Mouse (Mus musculus) CH12.LX (cell line): Measurements from ENCODE around the gene Gm20422.

ENCODE experiments used
- CTCF ChIP-seq, 2 experiments: IDR thresholded peaks in 1 of 2; conservative IDR thresholded peaks in 1 of 2; 2 replicates each; pipeline ENCODE4 v1.5.1; 2011 to 2012; ENCODE audit warnings: low read depth in 2 of 2, low read length in 2 of 2, improper control_type of control experiment in 1 of 2, inconsistent platforms in 1 of 2, mild to moderate bottlenecking in 1 of 2, moderate library complexity in 1 of 2
- ETS1 ChIP-seq: conservative IDR thresholded peaks from 2 replicates; pipeline ENCODE4 v1.6.1; 2012; ENCODE audit warnings: low read depth, mild to moderate bottlenecking, inconsistent platforms, low read length, improper control_type of control experiment, moderate library complexity
- POLR2A ChIP-seq: IDR thresholded peaks from 2 replicates; pipeline ENCODE4 v1.6.1; 2011; ENCODE audit warnings: low read depth, mild to moderate bottlenecking, improper control_type of control experiment, low read length
- RAD21 ChIP-seq: IDR thresholded peaks from 2 replicates; pipeline ENCODE4 v1.6.1; 2011; ENCODE audit warnings: low read depth, mild to moderate bottlenecking, low read length, improper control_type of control experiment, moderate library complexity
- ZKSCAN1 ChIP-seq: IDR thresholded peaks from 2 replicates; pipeline ENCODE4 v1.6.1; 2012; ENCODE audit warnings: low read depth, inconsistent platforms, low read length, improper control_type of control experiment, borderline replicate concordance

GRCm38 (mm10) chr8:69741231-69741630 is 33.5 kb downstream of the Gm20422 start:
- TF ChIP-seq CTCF (conservative IDR thresholded peaks at IDR 0.05 in 1 of 2, IDR thresholded peaks at IDR 0.05 in 1 of 2; ENCODE audit: low read depth in 2 of 2, low read length in 2 of 2) (no peak), POLR2A (no peak), ETS1 (no peak), ZKSCAN1 (no peak), RAD21 (no peak)
